Mouse (Mus musculus): ENCODE data around the gene Sulf2.
"Not testable (repeated sequence)": the region's sequence is repeated elsewhere in the genome, so short reads cannot be mapped to it uniquely, and the experiment has no call there.

Sulf2 gene

DNA sequence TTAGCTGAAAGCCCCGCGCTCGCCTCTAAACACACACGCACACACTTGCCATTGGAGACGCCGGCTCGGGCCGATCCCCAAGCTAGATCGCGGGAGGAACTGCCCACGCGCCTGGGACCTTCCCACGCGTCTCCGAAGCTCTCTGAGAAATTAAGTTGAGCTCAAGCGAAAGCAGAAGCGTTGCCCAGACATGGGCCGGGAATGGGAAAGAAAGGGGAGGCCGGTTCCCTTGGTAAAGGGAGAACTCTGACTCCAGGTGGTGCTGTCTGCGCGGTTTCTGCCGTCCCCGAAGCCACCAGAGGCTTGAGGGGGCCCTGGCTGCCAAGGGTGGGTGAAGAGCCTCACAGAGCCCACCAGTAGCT lies at the start of gene Sulf2:
Gene Sulf2 (minus strand): TSS at position 210 of the 362 bp plus-strand sequence.
- DNase-seq (ENCODE audit: low read depth, low spot score), result peak; percentile 77

DNA sequence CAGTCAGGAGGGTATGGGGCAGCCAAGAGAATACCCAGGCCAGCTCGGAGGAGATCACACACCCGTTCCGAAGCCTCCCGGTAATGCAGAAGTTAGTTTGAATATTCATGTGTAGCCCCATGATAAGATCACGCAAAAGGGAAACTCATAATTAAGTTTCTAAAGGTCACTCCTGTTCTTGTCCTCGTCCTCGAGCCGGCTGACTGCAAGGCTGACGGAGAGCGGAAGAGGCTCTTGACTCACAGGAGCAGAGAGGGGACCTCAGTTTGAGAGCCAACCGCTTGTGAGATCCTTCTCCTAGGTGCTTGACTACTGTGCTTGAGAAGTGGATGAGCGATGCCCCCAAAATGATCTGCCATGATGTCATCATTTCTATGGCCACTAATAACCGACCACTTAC lies 48.7 kb upstream of the Sulf2 start:
- no peak for DNase-seq (ENCODE audit: low read depth, low spot score)

DNA sequence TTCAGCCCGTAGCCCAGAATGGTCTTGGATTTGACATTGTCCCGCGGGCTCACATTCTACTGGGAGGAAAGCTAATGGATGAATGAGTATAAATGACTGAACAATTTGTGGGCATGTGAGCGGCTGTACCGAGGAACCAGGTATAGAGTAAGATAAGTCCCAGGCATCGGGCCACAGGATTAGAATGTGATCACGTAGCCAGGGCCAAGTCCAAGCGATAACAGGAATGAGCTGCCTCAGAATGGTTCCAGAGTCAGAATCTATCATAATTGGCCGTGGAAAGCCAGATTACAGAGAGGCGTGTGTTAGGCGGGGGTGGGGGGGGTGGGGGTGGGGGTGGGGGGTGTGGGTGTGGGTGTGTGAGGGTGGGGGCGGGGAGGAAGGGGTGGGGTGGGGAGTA lies 48.2 kb upstream of the Sulf2 start:
- DNase-seq (ENCODE audit: low read depth, low spot score), result no peak

DNA sequence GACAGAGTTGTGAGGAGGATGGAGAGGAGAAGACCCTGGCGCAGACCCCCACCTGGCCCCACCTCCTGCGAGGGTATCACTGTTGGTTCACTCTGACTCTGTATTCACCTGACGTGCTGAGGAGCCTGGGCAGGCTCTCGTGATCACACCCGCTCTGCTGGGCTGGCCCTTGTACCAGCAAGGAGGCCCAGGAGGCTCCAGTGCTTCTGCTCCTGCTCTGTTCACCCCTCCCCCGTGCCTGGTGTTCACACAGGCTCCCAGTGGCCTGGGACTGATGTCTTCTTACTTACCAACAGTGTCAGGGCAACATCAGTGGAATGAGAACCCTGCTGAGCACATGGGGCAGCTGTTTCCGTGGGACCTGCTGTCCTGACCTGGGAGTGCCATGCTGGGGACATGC lies 42.5 kb upstream of the Sulf2 start:
- DNase-seq (ENCODE audit: low read depth, low spot score), result no peak

DNA sequence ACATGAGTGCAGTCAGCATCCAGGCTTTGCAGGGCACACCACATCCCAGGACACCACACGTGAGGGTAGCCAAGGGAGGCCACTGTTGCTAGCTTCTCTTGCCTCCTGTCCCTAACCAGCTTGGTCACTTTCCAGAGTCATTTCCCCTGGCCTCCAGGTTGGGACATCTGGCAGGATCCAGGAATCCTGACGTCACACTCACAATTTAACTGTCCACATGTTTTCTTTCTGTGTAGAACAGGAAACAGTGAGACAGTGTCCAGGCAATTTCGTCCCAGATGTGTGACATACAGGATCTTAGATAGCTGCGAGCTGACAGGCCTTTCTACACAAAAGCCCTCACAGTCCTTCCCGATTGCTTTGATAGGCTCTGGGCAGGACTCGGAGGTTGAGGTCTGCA lies 41.6 kb upstream of the Sulf2 start:
- DNase-seq (ENCODE audit: low read depth, low spot score), result no peak

DNA sequence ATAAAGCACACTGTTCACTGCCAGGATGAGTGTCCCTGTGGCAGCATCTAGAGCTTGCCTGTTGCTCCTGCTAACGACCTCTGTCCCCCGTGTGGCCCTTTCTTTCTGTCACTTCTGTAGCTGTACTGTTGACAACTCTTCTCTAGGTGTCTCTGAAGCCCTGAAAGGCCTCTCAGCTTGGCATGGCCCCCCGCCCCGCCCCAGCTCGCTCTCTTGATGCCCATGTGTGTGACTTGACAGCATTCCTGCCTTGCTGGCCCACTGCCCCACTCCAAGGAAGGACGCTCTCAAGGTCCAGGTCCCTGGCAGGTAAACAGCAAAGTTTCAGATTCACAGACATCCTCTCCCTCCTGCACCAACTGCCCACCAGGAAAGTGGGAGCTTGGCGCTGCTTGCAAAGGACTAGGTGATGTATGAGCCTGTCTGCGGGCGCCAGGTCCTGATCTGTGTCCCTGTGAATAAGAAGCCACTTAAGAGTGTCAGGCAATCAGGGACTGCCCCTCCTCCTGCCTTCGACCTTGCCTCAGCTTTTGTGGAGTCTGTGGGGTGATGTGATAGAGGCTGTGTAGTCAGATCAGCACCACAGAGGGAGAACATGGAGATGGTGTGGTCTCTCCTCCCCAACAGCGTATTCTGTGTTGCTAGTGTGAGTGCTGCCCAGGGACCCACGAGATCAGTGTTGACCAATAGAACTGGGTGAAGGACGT lies 40.8 kb upstream of the Sulf2 start:
- no peak for DNase-seq (ENCODE audit: low read depth, low spot score)

DNA sequence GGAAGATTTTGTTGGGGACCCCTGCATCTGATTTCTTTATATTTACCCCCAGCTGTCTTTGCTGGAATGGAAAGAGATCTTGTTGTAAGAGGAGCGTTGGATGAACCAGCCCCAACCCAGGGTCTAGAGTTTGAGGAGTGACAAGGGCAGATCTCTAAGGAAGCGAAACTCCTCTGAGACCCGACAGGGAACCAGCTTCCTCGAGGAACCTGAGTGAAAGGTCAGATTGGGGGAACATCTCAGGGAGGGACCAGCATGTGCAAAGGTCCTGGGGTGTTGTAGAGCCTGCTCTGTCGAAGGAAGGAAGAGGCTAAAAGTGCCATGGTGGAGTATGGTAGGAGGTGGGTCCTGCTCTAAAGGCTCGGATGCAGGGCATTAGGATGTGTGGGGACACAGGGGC lies 39.6 kb upstream of the Sulf2 start:
- DNase-seq (ENCODE audit: low read depth, low spot score), result peak; percentile 57

DNA sequence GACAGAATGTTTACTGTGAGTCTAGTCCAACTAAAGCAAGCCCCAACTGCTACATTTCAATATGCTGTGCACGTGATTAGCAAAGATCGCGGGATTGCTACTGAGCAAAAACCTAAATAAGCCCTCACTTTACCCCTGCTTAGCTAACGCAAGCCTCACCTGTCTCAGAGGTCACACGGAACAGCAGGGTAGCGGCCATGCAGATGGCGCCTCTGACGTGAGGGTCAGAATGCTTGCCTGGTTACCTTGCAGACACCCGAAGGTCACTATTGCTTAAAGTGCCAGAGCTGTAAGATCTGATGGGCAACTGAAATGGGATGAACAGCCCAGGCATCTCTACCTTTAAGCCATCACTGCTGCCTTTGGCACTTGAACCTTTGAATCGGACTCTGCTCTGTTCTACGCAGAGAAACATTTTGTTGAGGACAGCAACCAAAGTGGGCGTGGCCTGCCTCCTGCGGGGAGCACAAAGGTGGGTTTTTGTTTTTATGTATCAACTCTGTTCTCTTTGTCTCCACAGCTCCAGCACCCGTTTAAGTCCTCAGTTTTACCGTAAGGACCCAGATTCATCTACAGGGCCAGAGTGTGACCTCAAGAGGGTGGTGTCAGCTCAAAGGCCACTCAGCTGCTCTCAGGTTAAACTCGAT lies 38.8 kb upstream of the Sulf2 start:
- DNase-seq (ENCODE audit: low read depth, low spot score), result peak; percentile 97

DNA sequence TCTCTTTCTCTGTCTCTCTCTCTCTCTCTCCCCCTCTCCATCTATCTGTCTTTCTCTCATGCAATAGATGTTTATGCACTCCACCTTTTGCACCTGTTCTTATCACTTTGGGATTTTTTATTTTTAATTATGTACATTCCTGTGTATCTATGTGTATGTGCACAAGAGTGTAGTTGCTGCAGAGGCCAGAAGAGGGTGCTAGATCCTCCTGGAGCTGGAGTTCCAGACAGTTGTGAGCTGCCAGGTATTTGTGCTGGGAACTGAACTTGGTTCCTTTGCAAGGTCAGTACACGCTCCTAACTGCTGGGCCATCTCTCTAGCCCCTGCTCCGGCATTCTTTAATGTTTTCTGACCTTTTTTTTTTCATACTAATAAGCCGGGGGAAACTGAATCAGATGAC lies 38.0 kb upstream of the Sulf2 start:
- peak; percentile 74 for DNase-seq (ENCODE audit: low read depth, low spot score)

DNA sequence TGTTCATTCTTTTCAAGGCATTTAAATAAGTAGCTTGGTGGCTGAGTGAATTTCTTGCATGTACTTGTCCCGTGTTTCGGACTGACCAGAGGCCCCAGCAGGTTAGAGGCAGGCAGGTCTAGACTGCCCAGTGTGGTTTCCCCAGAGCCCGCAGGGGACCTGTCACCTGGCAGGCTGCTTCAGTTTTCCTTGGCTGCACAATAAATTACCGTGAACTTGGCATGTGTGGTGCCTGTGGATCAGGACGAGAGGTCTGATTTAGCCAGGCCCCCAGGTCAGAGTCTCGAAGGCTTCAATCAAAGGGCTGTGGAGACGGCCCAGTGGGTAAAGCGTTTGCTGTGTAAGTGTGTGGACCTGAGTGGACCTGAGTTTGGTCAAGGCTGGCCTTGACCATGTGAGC lies 35.4 kb upstream of the Sulf2 start:
- no peak for DNase-seq (ENCODE audit: low read depth, low spot score)

DNA sequence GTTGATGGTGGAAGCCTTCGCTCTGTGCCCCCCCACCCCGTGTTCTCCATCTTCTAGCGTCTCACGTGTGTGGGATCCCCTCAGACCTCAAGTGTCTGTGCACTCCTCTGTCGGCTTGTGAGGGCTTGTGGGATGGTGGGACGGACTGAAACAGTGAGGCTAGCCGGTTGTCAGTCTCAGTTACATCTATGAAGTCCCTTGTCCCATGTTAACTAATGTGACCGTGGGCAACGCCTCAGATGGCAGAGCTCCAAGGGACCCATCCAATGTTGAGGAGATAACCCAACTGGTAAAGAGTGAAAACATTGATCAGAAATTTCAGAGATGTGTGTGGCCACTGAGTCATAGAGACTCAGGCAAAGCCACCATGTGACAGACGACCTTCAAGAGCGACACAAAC lies 33.7 kb upstream of the Sulf2 start:
- DNase-seq (ENCODE audit: low read depth, low spot score), result no peak

DNA sequence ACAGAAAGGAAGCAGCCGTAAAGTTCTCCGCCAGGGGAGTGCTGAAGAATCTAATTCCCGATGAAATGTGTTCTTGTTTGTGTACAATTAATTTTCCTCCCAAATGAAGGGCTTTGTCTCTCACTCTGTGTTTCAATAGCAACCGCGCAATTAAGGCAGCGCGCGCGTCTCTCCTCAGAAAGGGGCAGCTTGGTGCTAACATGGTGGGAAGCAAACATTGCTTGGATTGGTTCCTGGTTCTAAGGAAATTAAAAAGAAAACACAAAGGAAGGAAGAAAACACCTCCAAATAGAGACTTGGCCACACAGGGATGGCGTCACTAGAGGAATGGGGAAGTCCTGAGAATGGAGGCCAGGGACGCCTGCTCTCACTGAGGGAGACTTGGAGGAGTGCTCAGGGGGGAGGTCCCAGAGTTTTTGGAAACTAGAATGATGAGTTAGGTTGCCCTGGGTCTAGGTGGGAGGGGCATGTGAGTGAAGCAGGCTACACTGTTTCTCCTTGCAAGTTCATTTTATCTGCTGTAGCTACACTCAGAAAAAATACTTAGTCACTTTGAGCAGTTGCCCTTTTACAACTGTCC lies 32.5 kb upstream of the Sulf2 start:
- not testable (repeated sequence) for DNase-seq (ENCODE audit: low read depth, low spot score)

DNA sequence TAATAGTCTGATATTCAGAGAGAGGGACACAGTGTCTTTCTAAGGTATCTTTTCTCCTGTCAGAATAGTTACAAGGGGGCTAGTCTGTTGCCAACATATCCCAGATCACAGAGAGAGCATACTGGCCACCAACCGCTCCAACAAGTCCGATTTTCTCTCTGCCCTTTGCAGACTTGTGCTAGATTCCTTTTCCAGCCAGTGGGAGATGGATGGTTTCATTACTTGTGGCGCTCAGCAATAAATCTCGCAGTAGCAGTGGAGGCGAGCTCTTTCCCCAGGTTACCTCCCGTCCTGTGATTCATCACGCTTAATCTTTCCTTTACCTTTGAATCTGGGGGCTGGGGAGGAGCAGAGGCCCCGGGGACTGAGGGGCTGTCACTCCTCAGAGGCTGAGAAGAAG lies 31.9 kb upstream of the Sulf2 start:
- DNase-seq (ENCODE audit: low read depth, low spot score), result not testable (repeated sequence)

DNA sequence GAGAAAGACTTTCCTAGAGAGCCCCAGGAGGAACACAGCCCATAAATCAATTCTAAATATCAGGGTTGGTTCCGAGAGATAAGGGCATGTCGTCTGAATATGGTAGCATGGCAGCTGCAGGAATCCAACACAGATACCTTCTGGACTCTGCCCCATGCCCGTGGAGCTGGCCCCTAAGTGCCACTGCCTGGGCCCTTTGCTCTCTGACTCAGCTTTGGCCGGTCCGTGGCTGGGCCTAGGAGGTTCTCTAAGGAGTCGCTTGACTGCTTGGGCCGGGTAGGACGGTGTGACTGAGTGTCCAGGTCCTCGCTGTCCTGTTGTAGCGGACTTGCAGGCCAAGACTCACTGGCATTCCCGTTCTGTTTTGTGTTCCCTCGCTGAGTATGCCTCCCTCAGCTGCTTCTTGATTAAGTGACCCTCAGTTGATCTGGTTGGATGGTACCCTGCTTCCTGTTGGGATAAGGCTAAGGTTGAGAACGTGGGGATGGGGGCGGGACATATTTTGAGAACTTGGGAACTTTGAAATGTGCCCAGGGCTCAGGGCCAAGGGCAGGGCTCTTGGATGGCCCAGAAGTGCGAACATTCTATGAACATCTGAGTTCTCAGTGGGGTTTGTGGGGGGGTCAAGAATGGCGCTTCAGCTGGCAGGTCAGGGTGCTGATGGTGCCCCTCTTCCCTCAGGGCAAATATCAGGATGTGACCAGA lies 30.9 kb upstream of the Sulf2 start:
- no peak for DNase-seq (ENCODE audit: low read depth, low spot score)

DNA sequence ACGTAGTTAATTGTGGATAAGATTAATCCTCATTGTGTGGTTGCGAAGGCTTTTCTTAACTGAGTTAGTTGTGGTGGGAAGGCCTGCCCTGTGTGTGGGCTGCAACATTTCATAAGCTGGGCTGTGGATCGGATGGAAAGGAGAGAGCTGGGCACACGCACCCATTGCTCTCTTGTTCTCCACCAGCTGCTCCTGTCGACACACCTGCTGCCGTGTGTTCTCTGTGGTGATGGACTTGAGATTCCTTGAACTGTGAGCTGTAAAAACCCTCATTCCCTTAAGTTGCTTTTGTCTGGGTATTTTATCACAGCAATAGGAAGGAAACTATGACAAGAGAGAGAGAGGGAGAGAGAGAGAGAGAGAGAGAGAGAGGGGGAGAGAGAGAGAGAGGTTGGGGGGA lies 30.3 kb upstream of the Sulf2 start:
- no peak for DNase-seq (ENCODE audit: low read depth, low spot score)

DNA sequence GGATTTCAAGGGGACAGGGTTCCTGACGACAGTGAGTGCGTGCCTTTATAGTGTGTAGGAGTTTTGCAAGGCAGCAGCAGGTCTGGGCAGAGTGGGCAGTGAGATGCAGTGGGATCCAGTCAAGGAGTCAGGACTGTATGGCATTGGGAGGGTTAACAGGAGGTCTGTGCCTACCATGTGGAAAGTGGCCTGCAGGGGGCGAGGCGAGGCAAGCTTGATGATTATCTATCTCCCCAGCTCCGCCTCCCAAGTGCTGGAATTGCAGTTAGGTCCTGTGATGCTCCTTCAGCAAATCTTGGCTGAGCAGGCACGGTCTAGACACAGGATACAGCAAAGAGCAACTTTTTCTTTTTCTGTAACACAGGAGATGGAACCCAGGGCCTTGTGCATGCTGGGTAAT lies 29.0 kb upstream of the Sulf2 start:
- peak; percentile 88 for DNase-seq (ENCODE audit: low read depth, low spot score)

DNA sequence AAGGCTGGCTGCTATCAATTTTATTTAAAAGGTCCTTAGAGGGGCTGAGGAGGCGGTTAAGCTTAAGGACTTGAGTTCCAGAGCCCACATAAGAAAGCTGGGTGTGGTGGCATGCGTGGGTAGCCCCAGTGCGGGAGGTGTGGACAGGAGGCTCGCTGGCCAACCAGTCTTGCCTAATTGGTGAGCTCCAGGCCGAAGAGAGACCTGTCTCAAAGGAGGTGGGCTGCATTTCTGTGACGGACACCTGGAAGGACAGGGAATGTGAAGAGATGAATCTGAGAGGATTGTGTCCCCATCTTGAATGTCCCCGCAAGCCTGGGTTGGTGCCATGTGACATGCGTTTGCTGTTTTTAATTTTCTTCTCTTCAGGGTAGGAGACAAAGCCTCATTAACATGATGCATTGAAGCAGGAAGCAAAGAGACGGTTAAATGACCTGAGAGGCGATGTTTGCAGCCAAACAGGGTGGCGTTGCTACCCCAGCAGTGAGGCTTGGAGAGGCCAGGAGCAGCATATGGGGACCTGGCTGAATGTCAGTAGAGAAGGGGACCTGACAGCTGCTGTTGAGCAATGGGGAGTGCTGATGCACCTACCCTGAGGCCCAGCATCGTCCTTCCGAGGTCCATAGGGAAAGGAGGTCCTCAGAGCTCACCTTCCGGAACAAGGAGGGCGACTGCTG lies 26.7 kb upstream of the Sulf2 start:
- no peak for DNase-seq (ENCODE audit: low read depth, low spot score)

DNA sequence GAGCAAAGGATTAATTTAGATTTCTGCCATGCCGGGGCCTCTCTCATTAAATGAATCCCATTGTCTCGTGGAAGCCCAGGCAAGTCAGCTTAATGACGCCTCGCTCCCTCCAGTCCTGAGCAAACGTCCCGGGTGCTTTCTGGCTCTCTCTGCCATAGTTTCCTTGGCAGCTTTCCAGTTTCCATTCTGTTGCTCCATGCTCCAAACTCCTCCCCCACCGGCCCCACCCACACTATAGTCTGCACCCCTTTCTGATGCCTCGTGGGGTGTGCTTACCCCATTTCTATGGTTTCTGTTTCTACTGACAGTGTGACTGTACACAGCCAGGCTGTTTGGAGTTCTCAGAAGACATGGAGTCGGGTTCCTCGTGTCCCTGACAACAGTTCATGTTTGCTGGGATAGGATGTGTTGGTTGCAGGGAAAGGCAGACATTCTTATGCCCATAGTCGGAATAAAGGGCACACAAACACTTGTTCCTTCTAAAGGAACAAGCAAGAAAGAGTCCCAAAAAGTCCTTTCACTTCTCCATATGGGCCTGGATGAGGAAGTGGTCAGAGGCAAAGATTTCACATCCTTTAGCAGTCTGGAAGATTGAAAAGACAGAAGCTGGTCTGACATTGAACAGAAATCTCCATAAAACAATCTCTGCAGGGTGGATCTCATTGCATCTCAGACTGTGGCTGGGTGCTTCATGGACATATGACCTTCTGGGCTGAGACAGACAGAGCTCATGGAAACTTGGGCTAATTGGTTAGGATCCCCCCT lies 25.5 kb upstream of the Sulf2 start:
- peak; percentile 49 for DNase-seq (ENCODE audit: low read depth, low spot score)

DNA sequence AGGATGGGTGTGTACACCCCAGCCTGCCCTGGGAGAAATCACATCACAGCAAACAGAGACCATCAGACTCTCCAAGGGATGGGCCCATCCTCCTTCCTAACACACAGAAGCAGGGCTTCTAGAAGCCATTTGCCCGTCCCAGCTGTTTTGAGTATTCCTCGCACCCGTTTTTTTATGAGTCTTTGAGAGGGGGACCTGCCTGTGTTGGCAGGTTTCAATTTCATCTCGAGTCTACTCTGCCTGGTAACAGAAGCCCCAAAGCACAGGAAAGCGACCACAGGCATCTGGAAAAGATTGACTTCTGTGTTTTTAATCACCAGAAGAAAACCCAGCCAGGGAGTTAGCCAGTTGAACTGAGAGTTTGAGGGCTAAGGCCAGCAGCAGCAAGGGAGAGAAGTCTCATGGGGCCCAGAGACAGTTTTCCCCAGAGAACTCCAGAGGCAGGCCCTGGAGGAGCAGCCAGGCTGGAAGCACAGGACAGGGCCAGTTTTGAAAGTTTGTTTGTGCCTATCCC lies 24.7 kb upstream of the Sulf2 start:
- DNase-seq (ENCODE audit: low read depth, low spot score), result no peak

DNA sequence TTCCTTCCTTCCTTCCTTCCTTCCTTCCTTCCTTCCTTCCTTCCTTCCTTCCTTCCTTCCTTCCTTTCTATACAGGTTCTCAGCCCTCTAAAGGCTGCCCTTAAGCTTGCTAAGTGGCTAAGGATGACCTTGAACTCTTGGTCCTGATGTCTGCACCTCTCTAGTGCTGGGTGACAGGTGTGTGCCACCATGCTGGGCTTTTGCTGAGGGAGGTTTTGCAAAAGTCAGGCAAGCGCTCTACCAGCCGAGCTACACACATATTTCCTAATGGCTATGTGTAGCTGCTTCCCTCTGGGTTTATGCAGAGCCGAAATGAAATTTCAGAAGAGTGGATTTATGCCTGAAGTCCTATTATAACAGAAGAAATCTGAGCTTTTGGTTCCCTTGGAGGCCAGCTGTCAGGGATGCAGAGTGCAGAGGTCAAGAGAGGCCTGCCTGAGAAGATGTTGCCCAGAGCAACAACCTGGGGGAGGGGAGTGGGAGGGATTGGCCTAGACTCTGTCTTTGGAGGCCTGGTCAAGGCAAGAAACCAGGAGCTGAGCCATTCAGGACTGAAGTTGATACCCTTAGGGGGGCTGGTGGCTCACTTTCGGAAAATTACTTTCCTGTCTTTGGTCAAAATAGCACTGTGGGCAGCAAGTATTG lies 24.1 kb upstream of the Sulf2 start:
- peak; percentile 79 for DNase-seq (ENCODE audit: low read depth, low spot score)
